Mouse (Mus musculus): ENCODE measurements around the gene Abr. TPM values are rescaled to one million over a fixed set of nuclear protein-coding genes. Genes with fewer than 3 reads are reported as not detected.

Gene Abr
- total RNA-seq, 4 experiments from 2014 or later = 5.5 to 10.6 (median 6.4) TPM

- no peak for DNase-seq (ENCODE audit: low spot score in 2 of 2)
Measured at GRCm38 (mm10) chr11:76413202-76413601, 208.9 kb downstream of the Abr start.

- DNase-seq (ENCODE audit: low spot score in 2 of 2) = peak in 1 of 2 experiments; percentile 23
Measured at GRCm38 (mm10) chr11:76410826-76411225, 211.3 kb downstream of the Abr start.

GRCm38 (mm10) chr11:76406702-76407583 is 215.2 kb downstream of the Abr start, which contains the start of gene Timm22:
TSS of gene Timm22 (plus strand) at chr11:76406952.
- peak; percentile 95 for DNase-seq (ENCODE audit: low spot score in 2 of 2)

- no peak for DNase-seq (ENCODE audit: low spot score in 2 of 2)
Measured at GRCm38 (mm10) chr11:76405626-76406264, 216.4 kb downstream of the Abr start.

GRCm38 (mm10) chr11:76405113-76405512 is 217.0 kb downstream of the Abr start:
- no peak for DNase-seq (ENCODE audit: low spot score in 2 of 2)

- DNase-seq (ENCODE audit: low spot score in 2 of 2) = no peak
Measured at GRCm38 (mm10) chr11:76401398-76401797, 220.7 kb downstream of the Abr start.

GRCm38 (mm10) chr11:76399587-76400330 is 222.4 kb downstream of the Abr start:
- DNase-seq (ENCODE audit: low spot score in 2 of 2) = peak in 1 of 2 experiments; percentile 47

- peak; percentile 95 to 97 for DNase-seq (ENCODE audit: low spot score in 2 of 2)
Measured at GRCm38 (mm10) chr11:76398798-76399586, 223.1 kb downstream of the Abr start, which contains the start of gene Nxn. TSS of gene Nxn (minus strand) at chr11:76399140.

GRCm38 (mm10) chr11:76398312-76398797 is 223.8 kb downstream of the Abr start:
- DNase-seq (ENCODE audit: low spot score in 2 of 2) = peak; percentile 48 to 67

GRCm38 (mm10) chr11:76397650-76398311 is 224.3 kb downstream of the Abr start:
- DNase-seq (ENCODE audit: low spot score in 2 of 2) = no peak

GRCm38 (mm10) chr11:76392996-76393395 is 229.1 kb downstream of the Abr start:
- no peak for DNase-seq (ENCODE audit: low spot score in 2 of 2)

GRCm38 (mm10) chr11:76392532-76392931 is 229.6 kb downstream of the Abr start:
- no peak for DNase-seq (ENCODE audit: low spot score in 2 of 2)

- no peak for DNase-seq (ENCODE audit: low spot score in 2 of 2)
Measured at GRCm38 (mm10) chr11:76388711-76389110, 233.4 kb downstream of the Abr start.

- DNase-seq (ENCODE audit: low spot score in 2 of 2) = no peak
Measured at GRCm38 (mm10) chr11:76387097-76387496, 235.0 kb downstream of the Abr start.

- no peak for DNase-seq (ENCODE audit: low spot score in 2 of 2)
Measured at GRCm38 (mm10) chr11:76385746-76386145, 236.4 kb downstream of the Abr start.

GRCm38 (mm10) chr11:76385017-76385416 is 237.1 kb downstream of the Abr start:
- DNase-seq (ENCODE audit: low spot score in 2 of 2) = no peak

GRCm38 (mm10) chr11:76384307-76384706 is 237.8 kb downstream of the Abr start:
- no peak for DNase-seq (ENCODE audit: low spot score in 2 of 2)

- DNase-seq (ENCODE audit: low spot score in 2 of 2) = no peak
Measured at GRCm38 (mm10) chr11:76382711-76383324, 239.3 kb downstream of the Abr start.

- no peak for DNase-seq (ENCODE audit: low spot score in 2 of 2)
Measured at GRCm38 (mm10) chr11:76381201-76381885, 240.8 kb downstream of the Abr start.

Measured in gastrocnemius, adult 8-10 months (tissue).